Mouse (Mus musculus): ENCODE results near the gene Des.

Gene Des

DNA sequence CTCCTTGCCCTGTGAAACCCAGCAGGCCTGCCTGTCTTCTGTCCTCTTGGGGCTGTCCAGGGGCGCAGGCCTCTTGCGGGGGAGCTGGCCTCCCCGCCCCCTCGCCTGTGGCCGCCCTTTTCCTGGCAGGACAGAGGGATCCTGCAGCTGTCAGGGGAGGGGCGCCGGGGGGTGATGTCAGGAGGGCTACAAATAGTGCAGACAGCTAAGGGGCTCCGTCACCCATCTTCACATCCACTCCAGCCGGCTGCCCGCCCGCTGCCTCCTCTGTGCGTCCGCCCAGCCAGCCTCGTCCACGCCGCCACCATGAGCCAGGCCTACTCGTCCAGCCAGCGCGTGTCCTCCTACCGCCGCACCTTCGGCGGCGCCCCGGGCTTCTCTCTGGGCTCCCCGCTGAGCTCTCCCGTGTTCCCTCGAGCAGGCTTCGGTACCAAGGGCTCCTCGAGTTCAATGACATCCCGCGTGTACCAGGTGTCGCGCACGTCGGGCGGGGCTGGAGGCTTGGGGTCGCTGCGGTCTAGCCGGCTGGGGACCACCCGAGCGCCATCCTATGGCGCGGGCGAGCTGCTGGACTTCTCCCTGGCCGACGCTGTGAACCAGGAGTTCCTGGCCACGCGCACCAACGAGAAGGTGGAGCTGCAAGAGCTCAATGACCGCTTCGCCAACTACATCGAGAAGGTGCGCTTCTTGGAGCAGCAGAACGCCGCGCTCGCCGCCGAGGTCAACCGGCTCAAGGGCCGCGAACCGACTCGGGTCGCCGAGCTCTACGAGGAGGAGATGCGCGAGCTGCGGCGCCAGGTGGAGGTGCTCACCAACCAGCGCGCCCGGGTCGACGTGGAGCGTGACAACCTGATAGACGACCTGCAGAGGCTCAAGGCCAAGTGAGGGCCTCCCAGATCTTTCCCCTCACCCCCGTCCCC lies at the start of gene Des:
TSS of gene Des (plus strand) at position 218 of the 920 bp plus-strand sequence.
- DNase-seq (ENCODE audit: low spot score): no peak

DNA sequence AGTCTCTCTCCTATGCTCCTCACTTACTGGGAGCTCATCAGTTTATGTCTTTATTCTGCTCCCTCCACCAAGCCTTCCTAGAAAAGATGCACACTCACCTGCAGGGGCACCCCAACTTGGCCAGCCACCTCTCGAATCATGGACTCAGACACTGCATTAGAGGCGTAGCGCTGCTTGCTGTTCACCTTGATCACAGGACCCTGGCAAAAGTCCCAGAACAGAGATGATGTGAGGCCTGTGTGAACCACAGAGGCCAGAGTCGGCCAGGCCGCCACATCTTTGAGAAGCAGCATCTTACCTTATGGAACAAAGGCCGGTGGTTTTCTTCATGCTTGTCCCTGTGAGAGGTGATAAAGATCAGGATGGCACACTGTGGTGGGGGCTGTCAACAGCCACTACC lies 48.4 kb upstream of the Des start:
- DNase-seq (ENCODE audit: low spot score): no peak

DNA sequence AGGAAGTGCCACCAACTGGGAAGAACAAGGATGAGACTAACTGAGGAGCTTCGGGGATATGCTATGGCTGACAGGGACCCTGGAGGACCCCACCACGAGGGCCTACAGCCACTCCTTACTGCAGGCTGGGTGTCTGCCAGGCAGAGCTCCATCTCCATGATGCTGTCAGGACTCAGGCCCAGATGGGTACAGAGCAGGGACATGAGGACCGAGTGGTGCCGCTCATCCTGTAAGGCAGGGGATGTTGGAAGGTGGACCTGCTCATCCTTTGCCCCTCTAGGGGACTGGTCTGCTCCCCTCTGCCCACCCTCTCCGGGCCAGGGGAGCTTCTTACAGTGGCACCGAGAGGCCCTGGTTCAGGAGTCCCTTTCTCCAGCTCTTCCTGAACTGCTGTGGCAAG lies 45.1 kb upstream of the Des start:
- DNase-seq (ENCODE audit: low spot score): no peak

DNA sequence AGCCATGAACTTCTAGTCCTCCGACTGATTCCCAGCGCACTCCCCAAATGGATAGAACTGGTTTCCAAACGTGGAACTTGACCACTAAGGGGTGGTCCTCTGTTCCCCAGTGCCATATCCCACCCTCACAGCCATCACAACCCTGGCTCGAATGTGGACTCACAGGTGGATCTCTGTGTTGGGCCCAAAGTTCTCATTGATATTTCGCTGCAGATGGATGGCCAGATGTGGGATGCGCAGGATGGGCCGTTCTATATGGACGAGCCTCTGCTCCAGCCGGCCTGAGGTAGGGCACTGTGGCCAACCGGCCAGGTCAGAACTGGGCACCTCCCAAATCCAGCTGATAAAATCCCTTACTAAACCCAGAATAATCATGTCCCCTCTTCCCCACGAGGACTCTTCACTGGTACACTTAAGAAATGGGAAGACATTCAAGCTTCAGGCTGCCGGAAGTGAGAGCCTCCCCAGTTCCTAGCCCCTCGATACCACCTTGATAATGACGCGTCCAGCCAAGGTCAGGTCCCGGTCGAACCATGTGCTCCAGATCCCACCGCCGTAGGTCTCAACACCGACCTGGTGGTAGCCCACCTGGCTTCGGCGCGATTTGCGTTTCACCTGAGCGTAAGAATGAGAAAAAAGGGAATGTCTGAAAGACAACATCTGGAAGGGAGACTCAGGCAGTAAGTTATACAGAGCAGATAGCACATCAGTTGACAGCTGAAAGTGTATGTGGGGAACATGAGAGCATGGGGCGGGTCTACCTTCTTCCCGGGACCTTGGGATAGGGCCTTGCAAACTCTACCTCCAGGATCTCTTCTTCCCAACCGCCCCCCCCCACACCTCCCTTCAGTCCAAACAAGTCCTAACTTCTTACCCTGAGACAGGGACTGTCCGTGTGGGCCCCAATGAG lies 44.4 kb upstream of the Des start:
- DNase-seq (ENCODE audit: low spot score): no peak

DNA sequence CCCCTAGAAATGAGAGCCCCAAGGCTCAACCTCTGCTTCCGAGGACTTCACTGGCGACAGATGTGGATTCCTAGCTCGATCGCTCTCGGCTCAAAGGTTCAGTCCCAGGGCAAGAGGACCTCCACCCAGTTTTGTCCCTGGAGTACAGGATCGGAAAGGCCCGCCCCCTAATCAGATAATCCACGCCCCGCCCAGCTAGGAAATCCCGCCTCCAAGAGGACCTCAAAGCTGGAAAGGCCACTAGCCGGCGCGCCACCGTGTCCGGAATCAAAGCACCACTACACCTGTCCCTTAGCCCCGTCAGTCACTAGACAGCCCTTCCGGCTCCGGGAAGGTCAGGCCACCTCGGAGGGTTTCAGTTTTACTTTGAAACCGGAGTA lies 43.3 kb upstream of the Des start:
- DNase-seq (ENCODE audit: low spot score): no peak

DNA sequence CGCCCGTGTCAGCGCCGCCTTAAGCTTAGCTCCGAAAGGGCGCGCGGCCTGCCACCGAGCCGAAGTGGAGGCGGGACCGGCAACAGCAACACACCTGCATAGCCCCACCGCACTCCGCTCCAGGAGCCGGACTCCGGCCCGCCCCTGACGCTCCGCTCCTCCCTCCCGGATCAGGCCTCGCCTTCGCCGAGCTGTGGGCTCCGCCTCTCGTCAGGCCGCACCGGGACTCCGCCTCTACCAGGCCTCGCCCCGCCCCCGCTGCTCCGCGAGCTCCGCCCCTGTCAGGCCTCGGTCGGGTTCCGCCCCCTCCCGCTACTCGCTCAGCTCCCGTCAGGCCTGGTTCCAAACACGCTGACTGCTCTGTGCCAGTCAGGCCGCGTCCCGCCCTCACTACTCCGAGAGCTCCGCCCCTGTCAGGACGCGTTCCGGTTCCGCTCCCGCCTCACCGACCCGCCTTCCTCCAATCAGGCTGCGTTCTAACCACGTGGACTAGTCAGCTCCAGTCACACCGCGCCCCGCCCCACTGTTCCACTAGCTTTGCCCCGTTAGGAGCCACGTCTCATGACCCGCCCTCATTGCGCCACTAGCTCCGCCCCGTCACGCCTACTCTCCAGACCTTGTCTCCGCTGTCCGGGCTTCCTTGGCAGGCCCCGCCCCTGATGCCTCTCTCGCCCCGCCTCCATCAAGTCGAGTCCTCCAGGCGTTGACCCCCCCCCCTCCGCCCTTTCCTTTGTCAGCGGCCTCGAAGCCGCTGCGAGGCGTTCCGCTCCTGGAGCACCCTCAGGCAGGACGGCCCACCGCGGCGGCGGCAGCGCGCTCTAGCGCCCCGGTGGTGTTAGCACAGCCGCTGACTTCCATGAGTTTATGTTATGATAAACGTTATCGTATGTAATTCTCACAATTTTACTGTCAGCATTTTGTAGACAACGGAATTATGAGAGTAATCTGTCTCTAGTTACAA lies 42.6 kb upstream of the Des start, which contains the start of gene Dnpep:
TSS of gene Dnpep (minus strand) at position 750 of the 961 bp plus-strand sequence.
- peak; percentile 100 for DNase-seq (ENCODE audit: low spot score)

DNA sequence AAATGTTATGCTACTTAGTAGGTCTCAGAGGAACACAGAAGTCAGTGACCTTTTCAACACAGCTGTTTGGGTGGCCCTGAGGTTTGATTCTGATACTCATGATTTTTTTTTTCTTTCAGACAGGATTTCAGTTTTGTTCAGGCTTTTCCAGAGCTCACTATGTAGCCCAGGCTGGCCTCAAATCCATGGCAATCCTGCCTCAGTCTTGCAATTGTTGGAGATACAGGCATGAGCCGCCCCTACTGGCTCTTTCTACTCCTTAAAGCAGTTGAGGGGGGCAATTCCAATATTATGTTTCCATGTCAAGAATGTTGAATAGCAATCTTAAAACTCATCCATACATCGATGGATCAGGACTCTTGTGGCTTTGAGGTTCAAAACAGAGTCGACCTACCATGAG lies 41.8 kb upstream of the Des start:
- DNase-seq (ENCODE audit: low spot score): no peak

DNA sequence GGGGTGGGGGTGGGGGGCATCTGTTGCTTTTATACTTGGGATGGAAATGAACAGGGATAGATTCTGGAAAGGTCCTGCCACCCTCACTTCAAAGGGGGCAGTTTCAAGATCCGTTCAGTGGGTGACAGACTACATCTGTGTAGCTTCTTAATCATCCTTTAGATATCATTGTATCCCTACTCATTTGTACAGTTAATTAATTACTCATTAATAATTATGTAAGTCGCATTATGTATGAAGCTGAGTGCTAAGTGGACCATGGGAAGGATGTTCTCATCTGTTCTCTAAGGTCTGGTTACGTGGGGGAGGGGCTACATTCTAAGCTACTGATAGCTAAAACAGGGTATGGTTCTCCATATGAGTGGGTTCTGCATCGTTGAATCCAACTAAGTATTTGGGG lies 41.4 kb upstream of the Des start:
- DNase-seq (ENCODE audit: low spot score): no peak

DNA sequence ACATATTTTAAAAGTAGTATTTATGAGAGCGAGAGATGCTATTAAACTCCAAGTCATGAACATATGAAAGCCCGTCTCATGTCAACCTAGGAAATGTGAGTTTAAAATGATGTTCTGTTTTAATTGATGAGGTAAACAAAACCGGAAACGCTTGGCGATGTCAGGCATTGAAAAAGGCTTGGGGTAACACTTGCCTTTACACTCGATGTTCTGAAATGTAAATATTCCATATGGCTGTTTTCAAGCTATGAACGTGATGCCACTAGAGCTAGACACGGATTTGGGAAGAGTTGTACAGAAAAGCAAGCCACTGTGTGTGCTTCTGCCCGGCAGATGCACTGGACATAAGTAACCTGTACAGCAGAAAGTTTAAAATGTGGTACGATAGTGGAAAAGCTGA lies 41.0 kb upstream of the Des start:
- DNase-seq (ENCODE audit: low spot score): no peak

DNA sequence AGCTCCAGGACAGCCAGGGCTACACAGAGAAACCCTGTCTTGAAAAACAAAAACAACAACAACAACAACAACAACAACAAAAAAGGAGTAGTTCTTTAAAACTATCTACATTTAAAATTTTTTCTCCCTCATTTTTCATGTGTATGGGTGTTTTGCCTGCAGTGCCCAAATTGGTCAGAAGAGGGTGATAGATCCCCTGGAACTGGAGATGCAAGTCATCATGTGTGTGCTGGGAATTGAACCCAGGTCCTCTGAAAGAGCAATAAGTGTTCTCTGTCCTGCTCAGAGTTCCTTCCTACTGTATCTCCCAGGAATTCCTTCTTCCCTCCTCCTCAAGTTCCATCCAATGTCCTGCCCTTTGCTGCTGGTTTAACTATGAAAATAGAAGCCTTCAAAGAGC lies 32.7 kb upstream of the Des start:
- DNase-seq (ENCODE audit: low spot score): no peak

DNA sequence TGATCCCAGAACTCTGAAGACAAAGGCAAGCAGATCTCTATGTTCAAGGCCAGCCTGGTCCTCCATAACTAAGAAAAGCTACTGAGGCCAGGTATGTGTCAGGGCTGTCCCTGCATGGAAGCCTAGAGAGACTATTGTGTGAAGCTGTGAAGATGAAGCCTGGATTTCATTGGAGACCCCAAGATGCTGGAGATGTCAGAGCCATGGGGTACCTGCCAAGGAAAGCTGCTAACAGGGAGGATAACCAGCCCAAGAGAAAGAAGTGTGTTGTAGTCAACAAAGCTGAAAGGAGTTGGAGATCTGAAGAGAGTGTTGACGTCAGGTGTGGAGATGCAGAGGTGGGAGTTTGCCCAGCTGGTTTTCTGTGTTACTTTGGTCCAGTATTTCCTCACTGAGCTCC lies 28.9 kb upstream of the Des start:
- DNase-seq (ENCODE audit: low spot score): no peak

DNA sequence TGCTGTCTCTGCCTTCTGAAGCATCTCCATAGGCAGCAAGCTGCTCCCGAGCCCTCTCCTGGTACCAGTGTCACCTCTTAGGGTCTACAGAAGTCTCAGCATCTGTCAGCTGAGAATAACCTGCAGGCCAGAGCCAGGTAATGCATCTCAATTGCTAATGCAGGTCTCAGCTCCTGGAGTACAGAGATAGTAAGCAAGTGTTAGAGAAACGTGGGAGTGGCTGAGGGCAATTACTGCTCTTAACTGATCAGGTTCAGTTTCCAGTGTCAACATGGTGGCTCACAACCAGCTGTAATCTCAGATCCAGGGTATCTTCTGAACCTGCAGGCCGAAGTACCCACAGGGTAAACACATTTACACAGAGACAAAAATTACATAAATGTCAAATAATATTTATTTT lies 23.7 kb upstream of the Des start:
- DNase-seq (ENCODE audit: low spot score): no peak

DNA sequence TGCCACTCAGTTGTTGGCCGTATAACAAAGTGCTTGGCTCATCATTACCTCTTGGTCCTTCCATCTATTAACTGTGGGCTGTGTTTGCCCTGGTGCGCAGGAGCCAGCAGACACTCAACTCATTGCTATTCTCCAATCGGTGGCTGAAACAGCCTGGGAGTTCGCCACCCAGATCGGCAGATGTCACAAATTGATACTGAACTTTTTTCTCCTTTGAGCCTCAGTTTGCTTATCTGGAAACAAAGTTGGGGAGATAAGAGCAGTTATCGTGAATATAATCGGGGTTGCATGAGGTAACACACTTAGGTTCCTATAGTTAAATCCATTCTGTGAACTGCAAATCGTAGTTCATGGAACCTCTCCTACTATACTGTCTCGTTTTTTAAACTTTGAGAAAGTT lies 23.0 kb upstream of the Des start:
- DNase-seq (ENCODE audit: low spot score): no peak

DNA sequence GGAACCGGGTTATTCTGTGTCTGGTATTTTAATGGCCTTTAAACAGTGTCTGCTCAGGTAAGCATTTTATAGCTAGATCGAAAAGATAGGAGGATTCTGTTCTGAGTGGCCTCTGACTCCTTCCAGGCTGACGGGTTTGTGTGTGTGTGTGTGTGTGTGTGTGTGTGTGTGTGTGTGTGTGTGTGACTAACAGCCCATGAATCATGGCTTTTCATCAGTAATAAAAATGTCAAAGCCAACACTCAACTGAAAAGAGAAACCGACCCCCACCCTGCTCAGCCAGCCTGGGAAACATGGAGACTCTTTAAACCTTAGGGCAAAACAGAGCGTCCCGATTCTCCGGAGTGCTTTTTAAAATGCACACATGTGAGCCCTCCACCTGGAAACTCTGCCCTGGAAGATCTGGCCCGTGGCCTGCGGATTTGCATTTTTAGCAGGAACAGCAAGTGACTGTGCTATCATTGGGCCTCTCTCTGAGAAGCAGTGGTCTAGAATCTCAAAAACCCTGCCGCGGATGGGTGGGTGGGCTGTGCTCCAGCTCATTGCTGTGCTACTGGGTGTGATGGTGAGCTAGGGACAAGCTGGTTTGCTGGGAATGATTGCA lies 21.9 kb upstream of the Des start:
- DNase-seq (ENCODE audit: low spot score): no peak

DNA sequence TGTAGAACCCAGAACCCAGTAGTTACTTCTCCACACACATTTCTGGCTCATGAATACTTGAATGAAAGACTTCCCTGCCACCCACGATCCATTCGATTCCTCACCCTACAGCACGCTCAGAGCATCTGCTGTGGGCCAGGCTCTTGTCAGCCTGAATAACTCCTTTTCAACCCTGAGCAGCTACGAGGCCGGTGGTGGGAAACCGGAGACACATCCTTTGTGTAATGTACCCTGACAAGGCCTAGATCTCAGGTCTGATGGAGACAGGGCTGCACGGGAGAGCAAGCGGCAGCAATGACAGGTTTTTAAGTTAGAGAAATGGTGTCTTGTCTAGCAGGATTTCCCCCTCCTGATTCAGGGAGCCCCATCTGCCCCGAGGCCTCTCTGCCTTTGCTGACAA lies 20.8 kb upstream of the Des start:
- DNase-seq (ENCODE audit: low spot score): no peak

DNA sequence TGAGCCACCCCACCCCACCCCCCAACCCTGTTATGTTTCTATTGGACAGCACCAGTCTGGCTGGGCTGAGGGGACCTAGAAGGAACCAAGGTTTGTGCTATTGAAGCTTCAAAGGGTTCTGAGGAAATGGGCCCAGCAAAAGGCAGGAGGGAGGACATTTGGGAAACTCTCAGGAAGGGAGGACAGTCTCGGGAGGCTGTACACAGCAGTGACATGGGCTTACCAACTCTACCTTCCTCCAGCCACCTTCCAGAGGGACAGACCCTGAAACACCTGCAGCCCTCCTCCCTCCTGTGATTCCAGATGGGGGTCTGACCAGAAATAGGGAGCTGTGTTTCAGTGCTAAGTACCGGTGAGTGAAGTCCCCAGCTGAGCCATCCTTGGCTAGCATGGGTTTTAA lies 19.6 kb upstream of the Des start:
- DNase-seq (ENCODE audit: low spot score): no peak

DNA sequence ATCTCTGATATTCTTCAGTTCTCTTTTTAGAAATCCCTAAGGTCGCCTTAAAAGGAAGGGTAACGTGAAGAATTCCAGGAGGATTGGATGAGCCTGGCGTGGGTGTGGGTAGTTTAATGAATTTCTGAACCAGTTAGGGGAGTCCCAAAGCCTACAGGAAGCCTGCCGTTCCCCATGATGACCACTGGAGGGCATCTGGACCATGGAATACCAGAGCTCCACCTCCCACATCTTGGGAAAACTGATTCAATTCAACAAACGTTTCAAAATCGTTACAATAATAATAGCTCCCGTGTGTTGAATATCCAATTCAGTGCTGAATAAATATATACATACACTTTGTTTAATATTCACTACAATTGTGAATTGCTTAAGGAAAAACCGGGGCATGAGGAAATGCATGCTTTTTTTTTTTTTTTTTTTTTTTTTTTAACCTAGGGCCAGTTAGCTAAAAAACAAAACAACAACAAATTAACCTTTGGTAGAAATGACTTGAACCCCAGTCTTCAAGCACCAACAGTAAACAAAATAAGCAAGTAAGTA lies 17.2 kb upstream of the Des start:
- DNase-seq (ENCODE audit: low spot score): peak; percentile 8

DNA sequence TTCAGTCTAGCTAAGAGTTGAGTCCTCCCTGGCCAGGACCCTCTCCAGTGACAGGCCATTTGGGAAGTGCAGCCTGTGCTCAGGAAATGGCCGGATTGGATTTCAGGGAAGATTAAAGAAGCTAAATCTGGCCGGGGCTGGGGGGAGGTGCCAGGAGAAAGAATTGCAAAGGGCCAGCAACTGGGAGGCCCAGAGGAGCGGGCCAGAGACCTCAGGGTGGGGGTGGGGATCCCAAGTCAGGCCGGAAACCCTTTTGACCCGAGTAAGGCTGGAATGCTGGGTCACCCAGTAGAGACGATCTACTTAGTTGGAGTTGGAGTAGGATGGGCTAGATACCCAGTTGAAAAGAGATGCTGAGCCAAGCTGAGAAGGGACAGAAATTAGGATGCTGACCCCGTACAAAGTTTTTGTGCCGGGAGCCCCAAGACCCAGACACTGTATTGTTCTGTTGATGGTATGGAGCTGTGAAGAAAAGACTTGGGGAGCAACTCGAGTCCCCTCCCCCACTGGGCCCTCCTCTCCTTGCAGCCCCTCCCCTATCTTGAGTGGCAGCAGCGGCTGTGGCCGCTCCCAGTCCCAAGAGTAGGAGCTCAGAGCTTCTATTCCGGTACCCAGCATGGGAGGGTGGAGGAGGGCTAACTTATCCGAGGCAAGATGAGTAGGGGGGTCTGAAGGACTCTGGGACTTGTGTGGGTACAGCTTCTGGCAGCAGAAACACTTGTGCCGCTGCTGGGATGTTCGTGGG lies 15.7 kb upstream of the Des start:
- DNase-seq (ENCODE audit: low spot score): no peak

DNA sequence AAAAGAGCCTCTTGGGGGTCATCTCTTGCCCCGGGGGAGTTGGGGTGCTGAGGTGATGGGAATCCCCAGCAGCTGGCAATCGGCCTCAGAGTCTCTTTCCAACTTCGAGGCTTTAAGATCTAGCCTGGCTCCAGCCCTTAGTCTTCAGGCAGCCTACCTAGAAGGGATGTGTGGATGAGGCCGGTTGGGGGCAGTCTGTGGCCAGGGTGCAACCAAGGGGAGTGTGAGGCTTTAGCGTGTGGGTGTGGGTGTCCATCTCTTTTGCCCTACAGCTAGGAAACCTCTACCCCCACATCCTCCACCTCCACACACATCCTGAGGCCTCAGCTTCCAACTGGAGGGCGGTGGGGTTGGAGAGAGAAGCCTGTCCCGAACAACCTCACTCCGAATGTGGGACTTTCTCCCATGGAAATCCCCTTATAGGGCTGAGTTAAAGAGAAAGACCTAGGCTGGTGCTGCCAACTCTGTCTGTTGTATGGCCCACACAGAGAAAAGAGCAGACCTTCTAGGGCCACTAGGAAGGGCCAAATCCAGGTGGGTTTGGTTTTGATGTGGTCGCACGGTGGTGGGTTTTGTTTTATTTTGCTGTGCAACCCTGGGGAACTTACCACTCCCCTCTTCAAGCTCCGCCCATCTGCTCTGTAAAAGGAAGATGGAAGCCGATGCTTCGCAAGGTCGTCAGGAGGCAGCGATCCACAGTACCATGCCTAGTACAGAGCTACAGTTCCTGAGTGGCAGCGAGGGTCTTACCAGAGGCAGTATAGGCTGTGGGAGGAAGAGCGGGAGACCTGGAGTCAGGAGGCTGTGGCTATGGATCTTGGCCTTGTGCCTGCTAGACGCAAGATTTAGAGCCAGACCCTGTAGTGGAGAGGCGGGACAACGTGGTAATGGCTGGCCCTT lies 14.8 kb upstream of the Des start:
- DNase-seq (ENCODE audit: low spot score): no peak

Measured in T-cell, adult 2 months (primary cell).